Mouse (Mus musculus) urinary bladder, postnatal 4 days (tissue): ENCODE results near the gene Ptprj.
"Not testable (repeated sequence)": the region's sequence is repeated elsewhere in the genome, so short reads cannot be mapped to it uniquely, and the experiment has no call there.

Experiments used
- DNase-seq, 2 experiments: peaks; one replicate each; pipeline ENCODE4 v3.0.0; 2021 to 2022; ENCODE audit warnings: low spot score in 2 of 2

Gene Ptprj

GRCm38 (mm10) chr2:90577451-90578279 is 2.8 kb downstream of the Ptprj start:
- no peak for DNase-seq

GRCm38 (mm10) chr2:90576936-90577335 is 3.5 kb downstream of the Ptprj start:
- DNase-seq: no peak

GRCm38 (mm10) chr2:90576411-90576810 is 4.0 kb downstream of the Ptprj start:
- no peak for DNase-seq

GRCm38 (mm10) chr2:90575713-90576112 is 4.7 kb downstream of the Ptprj start:
- DNase-seq: no peak

- no peak for DNase-seq
These were observed 5.3 kb downstream of the Ptprj start for GRCm38 (mm10) chr2:90575116-90575515.

- DNase-seq: no peak
These were observed 5.9 kb downstream of the Ptprj start for GRCm38 (mm10) chr2:90574536-90574935.

- no peak for DNase-seq
These were observed 6.6 kb downstream of the Ptprj start for GRCm38 (mm10) chr2:90573640-90574526.

GRCm38 (mm10) chr2:90572126-90572525 is 8.3 kb downstream of the Ptprj start:
- no peak for DNase-seq

GRCm38 (mm10) chr2:90571399-90571798 is 9.0 kb downstream of the Ptprj start:
- not testable (repeated sequence) for DNase-seq

- no peak for DNase-seq
These were observed 9.6 kb downstream of the Ptprj start for GRCm38 (mm10) chr2:90570871-90571270.

- DNase-seq: no peak
These were observed 10.2 kb downstream of the Ptprj start for GRCm38 (mm10) chr2:90570216-90570615.

GRCm38 (mm10) chr2:90568961-90569481 is 11.4 kb downstream of the Ptprj start:
- no peak for DNase-seq

GRCm38 (mm10) chr2:90568091-90568490 is 12.4 kb downstream of the Ptprj start:
- DNase-seq: no peak

GRCm38 (mm10) chr2:90566773-90567528 is 13.5 kb downstream of the Ptprj start:
- no peak for DNase-seq

- DNase-seq: no peak
These were observed 14.4 kb downstream of the Ptprj start for GRCm38 (mm10) chr2:90566046-90566445.

GRCm38 (mm10) chr2:90565192-90565929 is 15.1 kb downstream of the Ptprj start:
- no peak for DNase-seq

- DNase-seq: no peak
These were observed 15.9 kb downstream of the Ptprj start for GRCm38 (mm10) chr2:90564552-90564951.

GRCm38 (mm10) chr2:90563171-90563570 is 17.3 kb downstream of the Ptprj start:
- DNase-seq: no peak

GRCm38 (mm10) chr2:90562126-90562670 is 18.2 kb downstream of the Ptprj start:
- no peak for DNase-seq

- DNase-seq: no peak
These were observed 20.1 kb downstream of the Ptprj start for GRCm38 (mm10) chr2:90560197-90560843.
